Mouse (Mus musculus) liver, embryonic 12.5 days (tissue): ENCODE measurements around the gene Srp9. TPM values are rescaled to one million over a fixed set of nuclear protein-coding genes. Genes with fewer than 3 reads are reported as not detected.
A peak's percentile ranks its signal among the peaks of the same experiment; 100 is the strongest.

Experiments used
- ATAC-seq: fragments of 200-750 bp; cut with Nextera tagmentation; 2 replicates; pipeline ENCODE4 v1.8.0; 2017; ENCODE audit warnings: moderate number of reproducible peaks, mild to moderate bottlenecking, moderate library complexity
- H3K27ac ChIP-seq: fragments of 300-500 bp; sonication (generic); 2 replicates; pipeline ENCODE4 v1.5.1; 2016; ENCODE audit warnings: mild to moderate bottlenecking
- H3K27me3 ChIP-seq: fragments of 300-500 bp; sonication (generic); replicated peaks from 2 replicates; pipeline ENCODE4 v1.6.1; 2016; ENCODE audit warnings: mild to moderate bottlenecking, moderate library complexity
- H3K36me3 ChIP-seq: fragments of 300-500 bp; sonication (generic); 2 replicates; pipeline ENCODE4 v1.6.1; 2016; ENCODE audit warnings: mild to moderate bottlenecking, moderate library complexity
- H3K4me1 ChIP-seq: fragments of 300-500 bp; sonication (generic); 2 replicates; pipeline ENCODE4 v1.6.1; 2016
- H3K4me2 ChIP-seq: fragments of 300-500 bp; sonication (generic); 2 replicates; pipeline ENCODE4 v1.6.1; 2016; ENCODE audit warnings: mild to moderate bottlenecking, moderate library complexity
- H3K4me3 ChIP-seq: fragments of 300-500 bp; sonication (generic); 2 replicates; pipeline ENCODE4 v1.5.1; 2016; ENCODE audit warnings: mild to moderate bottlenecking, moderate library complexity
- H3K9ac ChIP-seq: fragments of 300-500 bp; sonication (generic); 2 replicates; pipeline ENCODE4 v1.6.1; 2016; ENCODE audit warnings: mild to moderate bottlenecking, moderate library complexity
- H3K9me3 ChIP-seq: fragments of 300-500 bp; sonication (generic); replicated peaks from 2 replicates; pipeline ENCODE4 v1.6.1; 2016; ENCODE audit warnings: mild to moderate bottlenecking, moderate library complexity
- WGBS: fragments of 180-500 bp; shearing (Covaris S2); methylation state at CpG from one replicate; pipeline ENCODE4 v1.1.7; 2016; ENCODE audit not compliant: insufficient replicate concordance; 5-methylcytosine and 5-hydroxymethylcytosine counted together
- polyA plus RNA-seq: library from polyadenylated mRNA; unstranded; fragments of >200 nt; fragmentation: Nextera tagmentation; extraction: Ambion mirVana; gene quantifications from 2 replicates; pipeline ENCODE4 v1.2.1, GENCODE M21; 2016

Srp9 gene
- polyA plus RNA-seq, 1 experiment from 2014 or later, result 112 TPM

GRCm38 (mm10) chr1:182124924-182125368 is 409 bp downstream of the Srp9 start:
- under 1% methylated on average over 33 of the region's 33 CpGs for WGBS
- Histone ChIP-seq H3K4me3 (peak overlapping the region; percentile 82), H3K9ac (peak overlapping the region; percentile 88), H3K9me3 (no peaks in the 10 kb centered on the region), H3K27ac (peak overlapping the region; percentile 86), H3K36me3 (peaks cover 37% of the 10 kb centered on the region), H3K4me1 (peaks cover 29% of the 10 kb centered on the region), H3K4me2 (peak overlapping the region; percentile 68), H3K27me3 (no peaks in the 10 kb centered on the region)
- ATAC-seq, result peak; percentile 94

GRCm38 (mm10) chr1:182130830-182131229 is 6.3 kb downstream of the Srp9 start:
- Histone ChIP-seq H3K27me3 (no peaks in the 10 kb centered on the region), H3K27ac (no peak overlapping the region), H3K9ac (no peak overlapping the region), H3K4me3 (no peak overlapping the region), H3K9me3 (no peaks in the 10 kb centered on the region), H3K4me1 (peaks cover 20% of the 10 kb centered on the region), H3K4me2 (no peak overlapping the region), H3K36me3 (peaks cover 61% of the 10 kb centered on the region)
- WGBS, result 48% methylated on average over 2 of the region's 2 CpGs
- no peak; the same call in 1 of the 2 replicates for ATAC-seq

GRCm38 (mm10) chr1:182137204-182138125 is 12.9 kb downstream of the Srp9 start:
- Histone ChIP-seq H3K9ac (no peak overlapping the region), H3K9me3 (no peaks in the 10 kb centered on the region), H3K27me3 (peaks cover 10% of the 10 kb centered on the region; the same call in 1 of the 2 replicates), H3K27ac (no peak overlapping the region), H3K4me1 (peaks cover 5% of the 10 kb centered on the region; the same call in 1 of the 2 replicates), H3K4me3 (no peak overlapping the region), H3K4me2 (no peak overlapping the region), H3K36me3 (peaks cover 5% of the 10 kb centered on the region)
- ATAC-seq, result no peak
- 54% methylated on average over 28 of the region's 28 CpGs for WGBS

GRCm38 (mm10) chr1:182138172-182138571 is 13.6 kb downstream of the Srp9 start:
- Histone ChIP-seq H3K27ac (no peak overlapping the region), H3K9ac (no peak overlapping the region), H3K36me3 (no peaks in the 10 kb centered on the region), H3K4me2 (no peak overlapping the region), H3K4me1 (peaks cover 5% of the 10 kb centered on the region; the same call in 1 of the 2 replicates), H3K4me3 (no peak overlapping the region), H3K27me3 (peaks cover 10% of the 10 kb centered on the region; the same call in 1 of the 2 replicates), H3K9me3 (no peaks in the 10 kb centered on the region)
- 68% methylated on average over 8 of the region's 8 CpGs for WGBS
- ATAC-seq, result no peak

- Histone ChIP-seq H3K9ac (no peak overlapping the region), H3K4me3 (no peak overlapping the region), H3K9me3 (no peaks in the 10 kb centered on the region), H3K27me3 (peaks cover 10% of the 10 kb centered on the region; the same call in 1 of the 2 replicates), H3K4me1 (peaks cover 5% of the 10 kb centered on the region; the same call in 1 of the 2 replicates), H3K27ac (no peak overlapping the region), H3K4me2 (peak overlapping the region; percentile 33; the same call in 1 of the 2 replicates), H3K36me3 (no peaks in the 10 kb centered on the region)
- ATAC-seq, result peak; percentile 38; the same call in 1 of the 2 replicates
- 36% methylated on average over 9 of the region's 9 CpGs for WGBS
Observed at GRCm38 (mm10) chr1:182139937-182140336, 15.4 kb downstream of the Srp9 start.

GRCm38 (mm10) chr1:182140370-182140769 is 15.8 kb downstream of the Srp9 start:
- Histone ChIP-seq H3K27me3 (peaks cover 10% of the 10 kb centered on the region; the same call in 1 of the 2 replicates), H3K4me1 (peaks cover 5% of the 10 kb centered on the region; the same call in 1 of the 2 replicates), H3K4me3 (no peak overlapping the region), H3K9me3 (no peaks in the 10 kb centered on the region), H3K27ac (no peak overlapping the region), H3K9ac (no peak overlapping the region), H3K4me2 (peak overlapping the region; percentile 33; the same call in 1 of the 2 replicates), H3K36me3 (no peaks in the 10 kb centered on the region)
- ATAC-seq, result peak; percentile 73
- WGBS, result 3% methylated on average over 6 of the region's 6 CpGs

- no peaks in the 10 kb centered on the region for H3K36me3 ChIP-seq
- H3K9ac ChIP-seq, result no peak overlapping the region
- H3K4me2 ChIP-seq, result no peak overlapping the region
- H3K9me3 ChIP-seq, result no peaks in the 10 kb centered on the region
- peaks cover 5% of the 10 kb centered on the region; the same call in 1 of the 2 replicates for H3K4me1 ChIP-seq
- H3K27me3 ChIP-seq, result peaks cover 6% of the 10 kb centered on the region; the same call in 1 of the 2 replicates
- H3K4me3 ChIP-seq, result no peak overlapping the region
- ATAC-seq, result no peak
- H3K27ac ChIP-seq, result no peak overlapping the region
- 83% methylated on average over 13 of the region's 13 CpGs for WGBS
Observed at GRCm38 (mm10) chr1:182142725-182143124, 18.2 kb downstream of the Srp9 start.

GRCm38 (mm10) chr1:182143288-182143687 is 18.8 kb downstream of the Srp9 start:
- Histone ChIP-seq H3K27me3 (peaks cover 3% of the 10 kb centered on the region; the same call in 1 of the 2 replicates), H3K27ac (no peak overlapping the region), H3K9ac (no peak overlapping the region), H3K9me3 (no peaks in the 10 kb centered on the region), H3K4me3 (no peak overlapping the region), H3K36me3 (no peaks in the 10 kb centered on the region), H3K4me2 (no peak overlapping the region), H3K4me1 (peaks cover 5% of the 10 kb centered on the region; the same call in 1 of the 2 replicates)
- 64% methylated on average over 8 of the region's 8 CpGs for WGBS
- ATAC-seq, result no peak

GRCm38 (mm10) chr1:182145546-182145945 is 21.0 kb downstream of the Srp9 start:
- no peaks in the 10 kb centered on the region for H3K4me1 ChIP-seq
- H3K27me3 ChIP-seq, result peaks cover 3% of the 10 kb centered on the region; the same call in 1 of the 2 replicates
- H3K9me3 ChIP-seq, result no peaks in the 10 kb centered on the region
- WGBS, result 57% methylated on average over 5 of the region's 5 CpGs
- no peak overlapping the region for H3K27ac ChIP-seq
- ATAC-seq, result no peak
- no peaks in the 10 kb centered on the region for H3K36me3 ChIP-seq
- H3K4me2 ChIP-seq, result no peak overlapping the region
- H3K9ac ChIP-seq, result no peak overlapping the region
- H3K4me3 ChIP-seq, result no peak overlapping the region

- Histone ChIP-seq H3K9me3 (no peaks in the 10 kb centered on the region), H3K4me1 (no peaks in the 10 kb centered on the region), H3K4me3 (no peak overlapping the region), H3K27ac (no peak overlapping the region), H3K4me2 (no peak overlapping the region), H3K27me3 (no peaks in the 10 kb centered on the region), H3K36me3 (no peaks in the 10 kb centered on the region), H3K9ac (no peak overlapping the region)
- no peak for ATAC-seq
- WGBS, result 62% methylated on average over 7 of the region's 7 CpGs
Observed at GRCm38 (mm10) chr1:182148864-182149514, 24.5 kb downstream of the Srp9 start.

GRCm38 (mm10) chr1:182149966-182150365 is 25.4 kb downstream of the Srp9 start:
- 65% methylated on average over 2 of the region's 2 CpGs for WGBS
- no peaks in the 10 kb centered on the region for H3K9me3 ChIP-seq
- no peak overlapping the region for H3K9ac ChIP-seq
- no peaks in the 10 kb centered on the region for H3K4me1 ChIP-seq
- H3K4me3 ChIP-seq, result no peak overlapping the region
- no peak overlapping the region for H3K27ac ChIP-seq
- ATAC-seq, result no peak
- no peaks in the 10 kb centered on the region for H3K27me3 ChIP-seq
- H3K4me2 ChIP-seq, result no peak overlapping the region
- no peaks in the 10 kb centered on the region for H3K36me3 ChIP-seq

GRCm38 (mm10) chr1:182157734-182158133 is 33.2 kb downstream of the Srp9 start:
- Histone ChIP-seq H3K4me2 (no peak overlapping the region), H3K27ac (no peak overlapping the region), H3K4me3 (no peak overlapping the region), H3K36me3 (no peaks in the 10 kb centered on the region), H3K27me3 (no peaks in the 10 kb centered on the region), H3K9ac (no peak overlapping the region), H3K4me1 (no peaks in the 10 kb centered on the region), H3K9me3 (no peaks in the 10 kb centered on the region)
- no peak for ATAC-seq
- 53% methylated on average over 4 of the region's 4 CpGs for WGBS
